In the genomic region with DNA sequence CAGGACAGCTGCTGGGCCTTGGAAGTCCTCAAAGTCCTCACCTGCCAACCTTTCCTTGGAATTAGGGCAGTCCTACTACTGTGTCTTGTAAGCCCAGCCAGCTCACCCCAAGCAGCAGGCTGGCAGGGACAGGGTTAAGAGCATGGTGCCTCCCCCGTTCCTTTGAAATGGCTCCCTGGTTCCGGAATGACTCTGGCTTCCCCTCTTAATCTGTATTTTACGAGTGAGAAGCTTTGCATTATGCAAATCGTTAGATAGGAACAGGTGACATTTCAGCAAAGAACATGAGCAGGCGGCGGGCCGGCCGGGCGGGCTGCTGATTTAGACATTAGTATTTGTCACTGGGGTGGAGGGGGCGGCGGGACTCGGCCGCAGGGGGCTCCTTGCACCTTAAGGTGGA, we compare ENCODE assay signal across 8 mouse cellular contexts.
A peak's percentile ranks its signal among the peaks of the same experiment; 100 is the strongest.
DNase-seq lines count a peak whose midpoint lies in the region; ATAC-seq lines count a peak whose summit lies in the region.

No protein-coding gene starts in this region.

- H3K27ac ChIP-seq in embryonic facial prominence, embryonic 10.5 days (replicated peaks): no peak overlapping the region

- H3K4me1 ChIP-seq in embryonic facial prominence, embryonic 10.5 days: peaks cover 44% of the 10 kb centered on the region

- peaks cover 86% of the 10 kb centered on the region for H3K27me3 ChIP-seq in embryonic facial prominence, embryonic 10.5 days (replicated peaks; ENCODE audit: low read depth, poor library complexity, severe bottlenecking)

- no peaks in the 10 kb centered on the region for H3K36me3 ChIP-seq in embryonic facial prominence, embryonic 10.5 days (replicated peaks)

- ATAC-seq in granulocyte monocyte progenitor cell, adult 5-6 weeks (replicated peaks; ENCODE audit: poor library complexity, severe bottlenecking): no peak

- 5% methylated on average over 13 of the region's 13 CpGs for WGBS in embryonic facial prominence, embryonic 10.5 days

- DNase-seq in left cerebral cortex, adult 18-20 months (ENCODE audit: low spot score in 2 of 2): peak; percentile 15 to 25
- no peak for DNase-seq in left cerebral cortex, adult 11 months (ENCODE audit: low spot score)
- DNase-seq in embryonic facial prominence, embryonic 10.5 days (ENCODE audit: low spot score): no peak
- peak; percentile 38 for DNase-seq in induced T-regulatory cell, adult 2 months (ENCODE audit: low read depth)
- DNase-seq in right cerebral cortex, adult 2 months (ENCODE audit: low spot score in 2 of 2): peak; percentile 24 to 36
- no peak for DNase-seq in testis, postnatal 10 days (ENCODE audit: low spot score)
- DNase-seq in cerebellum, postnatal 36 days: no peak

- H3K4me3 ChIP-seq in embryonic facial prominence, embryonic 10.5 days: peak overlapping the region; percentile 43

- H3K9me3 ChIP-seq in embryonic facial prominence, embryonic 10.5 days: no peaks in the 10 kb centered on the region

Comparison
In these comparisons a context has a peak if more than half of its experiments do, and no peak if none do; other contexts are left out.
1. DNase-seq: peak in left cerebral cortex, adult 18-20 months (2 of 2), induced T-regulatory cell, adult 2 months (single experiment) and right cerebral cortex, adult 2 months (2 of 2); none in left cerebral cortex, adult 11 months (single experiment), embryonic facial prominence, embryonic 10.5 days (single experiment), testis, postnatal 10 days (single experiment) and cerebellum, postnatal 36 days (0 of 2).